12 mouse cellular contexts compared by ENCODE assay signal in the genomic region with DNA sequence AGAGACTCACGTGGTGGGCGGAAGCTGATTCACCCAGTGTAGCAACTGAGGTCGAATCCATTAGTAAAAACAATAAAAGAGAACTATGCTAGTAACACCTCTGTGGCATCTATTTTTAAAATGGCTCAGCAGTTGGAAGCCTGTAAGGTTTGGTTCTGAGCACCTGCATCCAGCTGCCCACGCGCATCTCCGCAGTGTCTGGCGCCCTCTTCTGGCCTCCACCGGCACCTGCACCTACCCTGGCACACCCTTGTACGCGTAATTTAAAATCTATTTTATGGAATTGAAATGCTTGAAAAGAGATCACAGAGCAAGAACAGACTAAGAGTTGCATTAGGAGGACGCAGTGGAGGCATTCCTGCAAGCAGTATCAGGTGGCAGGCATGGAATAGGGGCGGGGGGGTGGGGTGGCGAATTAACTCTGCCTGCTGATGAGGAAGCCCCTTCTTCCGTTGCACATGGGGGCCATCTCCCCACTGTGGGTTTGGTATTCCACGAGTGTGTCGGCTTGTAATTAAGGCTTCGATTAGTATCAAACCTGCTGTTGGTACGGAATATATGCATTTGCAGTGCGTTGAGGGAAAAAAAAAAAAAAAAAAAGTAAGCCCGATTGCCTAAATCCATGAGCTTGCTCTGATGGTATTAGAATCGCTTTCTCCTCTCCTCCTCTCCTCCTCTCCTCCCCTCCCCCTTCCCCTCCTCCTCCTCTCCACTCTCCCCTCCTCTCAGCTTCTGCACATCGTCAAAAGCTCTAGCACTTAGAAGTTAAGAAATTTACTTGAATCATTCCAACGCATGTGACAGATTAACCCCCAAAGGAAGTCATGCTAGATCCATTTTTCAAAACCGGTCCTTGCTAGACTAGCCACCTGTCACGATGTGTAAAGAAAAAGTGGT.
A peak's percentile ranks its signal among the peaks of the same experiment; 100 is the strongest.
DNase-seq lines count a peak whose midpoint lies in the region; ATAC-seq and TF ChIP-seq lines count a peak whose summit lies in the region.
"Had no signal": no experiment of that assay in that cellular context is flagged by ENCODE, and none has a peak within 500 bp of the region (broad histone marks: within the 10 kb centered on the region; RNA-seq: fewer than 3 reads in every experiment).

No protein-coding gene starts in this region.

- no peaks in the 10 kb centered on the region for H3K36me3 ChIP-seq in E14TG2a.4 (ENCODE audit: insufficient read depth, low read length)
- H3K36me3 ChIP-seq in forebrain, embryonic 13.5 days (ENCODE audit: poor library complexity, severe bottlenecking) = no peaks in the 10 kb centered on the region
- no peaks in the 10 kb centered on the region for H3K36me3 ChIP-seq in midbrain, embryonic 11.5 days (ENCODE audit: control insufficient read depth, insufficient read depth, low read length)
- H3K36me3 ChIP-seq: embryonic facial prominence, embryonic 15.5 days; lung, embryonic 15.5 days had no signal

- peaks cover 14% of the 10 kb centered on the region for H3K4me1 ChIP-seq in E14TG2a.4 (replicated peaks; ENCODE audit: low read depth, low read length)
- H3K4me1 ChIP-seq in forebrain, embryonic 13.5 days = peaks cover 17% of the 10 kb centered on the region
- H3K4me1 ChIP-seq in midbrain, embryonic 11.5 days (ENCODE audit: control insufficient read depth, insufficient read depth, low read length) = peaks cover 7% of the 10 kb centered on the region; the same call in 1 of the 2 replicates
- H3K4me1 ChIP-seq: embryonic facial prominence, embryonic 15.5 days; lung, embryonic 15.5 days had no signal

- no peak for ATAC-seq in frontal cortex, adult (ENCODE audit: low TSS enrichment)
- peak; percentile 65 for ATAC-seq in forebrain, embryonic 13.5 days
- ATAC-seq in midbrain, embryonic 11.5 days (ENCODE audit: low FRiP score) = peak; percentile 75
- ATAC-seq: inflammation-experienced regulatory T-cells, adult 6 months had no signal

- H3K27ac ChIP-seq in forebrain, embryonic 13.5 days = no peak overlapping the region
- no peak overlapping the region for H3K27ac ChIP-seq in midbrain, embryonic 11.5 days (ENCODE audit: low read depth, low read length)
- H3K27ac ChIP-seq: embryonic facial prominence, embryonic 15.5 days; lung, embryonic 15.5 days had no signal

- 19% methylated on average over 25 of the region's 25 CpGs for WGBS in forebrain, embryonic 13.5 days
- WGBS in midbrain, embryonic 11.5 days = 21% methylated on average over 25 of the region's 25 CpGs

- H3K9me3 ChIP-seq in E14TG2a.4 (ENCODE audit: low read length) = peaks cover 6% of the 10 kb centered on the region
- 0 out of 2 replicates have a peak, but pooled peaks cover 2% of the 10 kb centered on the region for H3K9me3 ChIP-seq in forebrain, embryonic 13.5 days (replicated peaks)
- H3K9me3 ChIP-seq in midbrain, embryonic 11.5 days (ENCODE audit: control insufficient read depth, low read length) = no peaks in the 10 kb centered on the region
- H3K9me3 ChIP-seq: embryonic facial prominence, embryonic 15.5 days; lung, embryonic 15.5 days had no signal

- TF ChIP-seq CTCF in E14TG2a.4 (conservative IDR thresholded peaks at IDR 0.05; ENCODE audit: low read length) = peak; percentile 91

- no peak overlapping the region for H3K4me3 ChIP-seq in E14TG2a.4 (replicated peaks; ENCODE audit: low read length)
- H3K4me3 ChIP-seq in forebrain, embryonic 13.5 days = peak overlapping the region; percentile 14
- peak overlapping the region; percentile 15; the same call in 1 of the 2 replicates for H3K4me3 ChIP-seq in midbrain, embryonic 11.5 days (ENCODE audit: low read depth, low read length)
- H3K4me3 ChIP-seq: embryonic facial prominence, embryonic 15.5 days; lung, embryonic 15.5 days had no signal

- no peak overlapping the region for H3K9ac ChIP-seq in forebrain, embryonic 13.5 days
- H3K9ac ChIP-seq in midbrain, embryonic 11.5 days (ENCODE audit: low read length) = no peak overlapping the region
- H3K9ac ChIP-seq: embryonic facial prominence, embryonic 15.5 days; lung, embryonic 15.5 days had no signal

- DNase-seq in frontal cortex, postnatal 25 days (ENCODE audit: low spot score in 2 of 2) = peak; percentile 3 to 20
- DNase-seq in midbrain, embryonic 11.5 days (ENCODE audit: low spot score, missing footprints) = peak; percentile 89
- DNase-seq in gastrocnemius, postnatal 14 days = no peak
- no peak for DNase-seq in kidney, postnatal 25 days
- DNase-seq in cerebellum, adult 11-12 months = no peak
- DNase-seq: adrenal gland, postnatal 10 days had no signal

- intact Hi-C loops in gastrocnemius, postnatal 14 days (cut with DNase I; ENCODE audit: low total_unique reads) = no loop called here

- H3K27me3 ChIP-seq in E14TG2a.4 (ENCODE audit: insufficient read depth, low read length) = no peaks in the 10 kb centered on the region
- no peaks in the 10 kb centered on the region for H3K27me3 ChIP-seq in forebrain, embryonic 13.5 days
- no peaks in the 10 kb centered on the region for H3K27me3 ChIP-seq in midbrain, embryonic 11.5 days (ENCODE audit: control insufficient read depth, insufficient read depth, low read length)
- H3K27me3 ChIP-seq: embryonic facial prominence, embryonic 15.5 days; lung, embryonic 15.5 days had no signal

- H3K4me2 ChIP-seq in forebrain, embryonic 13.5 days = peak overlapping the region; percentile 51
- H3K4me2 ChIP-seq in midbrain, embryonic 11.5 days = peak overlapping the region; percentile 36; the same call in 1 of the 2 replicates
- H3K4me2 ChIP-seq: embryonic facial prominence, embryonic 15.5 days; lung, embryonic 15.5 days had no signal

Comparison
In these comparisons a context has a peak if more than half of its experiments do, and no peak if none do; other contexts are left out.
1. DNase-seq: peak in frontal cortex, postnatal 25 days (2 of 2) and midbrain, embryonic 11.5 days (single experiment); none in gastrocnemius, postnatal 14 days (single experiment), kidney, postnatal 25 days (0 of 2) and cerebellum, adult 11-12 months (single experiment).